Mouse (Mus musculus) stomach, embryonic 16.5 days (tissue): ENCODE measurements around the gene Pmp22. TPM values are rescaled to one million over a fixed set of nuclear protein-coding genes. Genes with fewer than 3 reads are reported as not detected.

Experiments
- ATAC-seq: fragments of 200-750 bp; cut with Nextera tagmentation; 2 replicates; pipeline ENCODE4 v1.8.0; 2017; ENCODE audit warnings: moderate number of reproducible peaks, moderate TSS enrichment; ENCODE audit not compliant: insufficient read depth, low FRiP score
- H3K27ac ChIP-seq: fragments of 300-500 bp; sonication (generic); 2 replicates; pipeline ENCODE4 v1.5.1; 2014; ENCODE audit warnings: low read length
- H3K27me3 ChIP-seq: fragments of 300-500 bp; sonication (generic); 2 replicates; pipeline ENCODE4 v1.6.1; 2014; ENCODE audit warnings: low read length, control low read depth, mixed read lengths; ENCODE audit not compliant: control insufficient read depth, insufficient read depth
- H3K36me3 ChIP-seq: fragments of 300-500 bp; sonication (generic); 2 replicates; pipeline ENCODE4 v1.6.1; 2014; ENCODE audit warnings: low read length; ENCODE audit not compliant: control insufficient read depth, insufficient read depth
- H3K4me1 ChIP-seq: fragments of 300-500 bp; sonication (generic); 2 replicates; pipeline ENCODE4 v1.6.1; 2014; ENCODE audit warnings: low read length, control low read depth, mixed read lengths; ENCODE audit not compliant: control insufficient read depth, insufficient read depth
- H3K4me2 ChIP-seq: fragments of 300-500 bp; sonication (generic); 2 replicates; pipeline ENCODE4 v1.6.1; 2014; ENCODE audit warnings: low read depth, low read length, mixed read lengths
- H3K4me3 ChIP-seq: fragments of 300-500 bp; sonication (generic); replicated peaks from 2 replicates; pipeline ENCODE4 v1.5.1; 2014; ENCODE audit warnings: mild to moderate bottlenecking, low read length
- H3K9ac ChIP-seq: fragments of 300-500 bp; sonication (generic); 2 replicates; pipeline ENCODE4 v1.6.1; 2014; ENCODE audit warnings: low read length
- H3K9me3 ChIP-seq: fragments of 300-500 bp; sonication (generic); replicated peaks from 2 replicates; pipeline ENCODE4 v1.6.1; 2016; ENCODE audit warnings: low read length, control low read depth; ENCODE audit not compliant: control insufficient read depth
- WGBS: fragments of 180-500 bp; shearing (Covaris S2); extraction: QIAGEN DNeasy Blood & Tissue Kit; methylation state at CpG from one replicate; pipeline ENCODE4 v1.1.7; 2014; 5-methylcytosine and 5-hydroxymethylcytosine counted together
- polyA plus RNA-seq: library from polyadenylated mRNA; unstranded; fragments of >200 nt; fragmentation: Nextera tagmentation; extraction: Ambion mirVana; gene quantifications from 2 replicates; pipeline ENCODE4 v1.2.1, GENCODE M21; 2015

Pmp22 gene
- polyA plus RNA-seq, 1 experiment from 2014 or later, result 200 TPM

DNA sequence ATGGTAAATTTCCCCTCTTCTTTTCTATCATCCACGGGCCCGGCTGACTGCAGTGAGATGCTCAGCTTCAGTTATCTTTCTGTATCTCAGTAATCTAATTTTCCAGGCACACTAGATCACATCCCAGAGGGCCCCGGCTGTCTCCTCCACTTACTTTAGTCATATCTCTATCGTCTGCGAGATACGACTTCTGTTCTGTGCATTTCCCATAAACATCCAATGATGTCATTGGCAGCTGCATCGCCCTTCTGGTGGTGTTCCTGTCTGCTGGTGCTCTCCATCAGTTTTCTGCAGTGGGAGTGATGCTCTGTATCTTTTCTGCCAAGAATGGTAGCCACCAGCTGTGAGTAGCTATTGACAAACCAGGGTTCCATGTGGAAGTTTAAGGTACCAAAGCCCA lies 25.5 kb upstream of the Pmp22 start:
- H3K9ac ChIP-seq, result no peak overlapping the region
- H3K27me3 ChIP-seq, result no peaks in the 10 kb centered on the region
- H3K9me3 ChIP-seq, result no peaks in the 10 kb centered on the region
- H3K4me3 ChIP-seq, result no peak overlapping the region
- no peak overlapping the region for H3K27ac ChIP-seq
- WGBS, result 68% methylated on average over 7 of the region's 7 CpGs
- H3K36me3 ChIP-seq, result no peaks in the 10 kb centered on the region
- no peaks in the 10 kb centered on the region for H3K4me1 ChIP-seq
- no peak for ATAC-seq
- no peak overlapping the region for H3K4me2 ChIP-seq

DNA sequence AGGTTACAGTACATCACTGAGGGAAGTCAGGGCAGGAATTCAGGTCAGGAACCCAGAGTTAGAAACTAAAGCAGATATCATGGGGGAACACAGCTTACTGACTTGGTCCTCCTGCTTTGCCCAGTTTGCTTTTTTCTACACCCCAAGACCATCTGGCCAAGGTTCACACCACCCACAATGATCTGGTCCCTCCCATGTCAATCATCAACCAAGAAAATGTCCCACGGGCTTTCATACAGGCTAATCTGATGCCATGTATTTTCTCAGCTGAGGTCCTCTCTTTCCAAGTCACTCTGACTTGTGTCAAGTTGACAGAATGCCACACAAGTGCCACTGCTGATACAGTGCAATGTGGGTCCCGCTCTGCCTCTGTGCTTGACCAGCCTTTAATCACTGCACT lies 24.8 kb upstream of the Pmp22 start:
- 80% methylated on average over 2 of the region's 2 CpGs for WGBS
- no peaks in the 10 kb centered on the region for H3K9me3 ChIP-seq
- H3K36me3 ChIP-seq, result no peaks in the 10 kb centered on the region
- no peak for ATAC-seq
- no peaks in the 10 kb centered on the region for H3K4me1 ChIP-seq
- no peaks in the 10 kb centered on the region for H3K27me3 ChIP-seq
- H3K4me2 ChIP-seq, result no peak overlapping the region
- no peak overlapping the region for H3K4me3 ChIP-seq
- H3K9ac ChIP-seq, result no peak overlapping the region
- H3K27ac ChIP-seq, result no peak overlapping the region

DNA sequence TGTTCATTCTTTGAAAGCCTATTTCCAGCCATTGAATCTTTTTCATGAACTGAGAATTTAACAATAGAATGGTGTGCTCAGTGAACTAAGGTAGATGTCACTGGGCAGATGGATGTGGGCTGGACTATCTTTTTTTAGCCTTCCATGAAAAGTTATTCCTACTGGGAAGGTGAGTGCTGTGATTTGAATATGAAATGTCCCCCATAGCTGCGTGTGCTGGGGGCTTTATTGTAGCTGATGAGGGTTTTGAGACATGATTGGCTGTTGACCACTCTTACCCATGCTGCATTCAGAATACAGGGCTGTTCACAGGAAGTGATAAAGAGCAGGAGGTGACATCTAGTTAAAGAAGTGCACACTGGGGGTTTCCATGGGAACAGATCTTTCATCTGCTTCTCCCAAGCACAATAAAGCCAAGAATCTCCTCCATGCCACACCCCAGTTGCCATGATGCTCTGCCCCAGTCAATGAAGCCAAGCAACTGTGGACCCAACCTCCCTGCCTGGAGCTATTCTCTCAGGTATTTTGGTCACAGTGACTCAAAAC lies 19.5 kb upstream of the Pmp22 start:
- no peaks in the 10 kb centered on the region for H3K4me1 ChIP-seq
- H3K27me3 ChIP-seq, result no peaks in the 10 kb centered on the region
- no peak overlapping the region for H3K4me3 ChIP-seq
- no peak overlapping the region for H3K27ac ChIP-seq
- WGBS, result 69% methylated on average over 1 of the region's 1 CpGs
- no peak overlapping the region for H3K9ac ChIP-seq
- H3K4me2 ChIP-seq, result no peak overlapping the region
- H3K9me3 ChIP-seq, result no peaks in the 10 kb centered on the region
- no peak for ATAC-seq
- H3K36me3 ChIP-seq, result no peaks in the 10 kb centered on the region

DNA sequence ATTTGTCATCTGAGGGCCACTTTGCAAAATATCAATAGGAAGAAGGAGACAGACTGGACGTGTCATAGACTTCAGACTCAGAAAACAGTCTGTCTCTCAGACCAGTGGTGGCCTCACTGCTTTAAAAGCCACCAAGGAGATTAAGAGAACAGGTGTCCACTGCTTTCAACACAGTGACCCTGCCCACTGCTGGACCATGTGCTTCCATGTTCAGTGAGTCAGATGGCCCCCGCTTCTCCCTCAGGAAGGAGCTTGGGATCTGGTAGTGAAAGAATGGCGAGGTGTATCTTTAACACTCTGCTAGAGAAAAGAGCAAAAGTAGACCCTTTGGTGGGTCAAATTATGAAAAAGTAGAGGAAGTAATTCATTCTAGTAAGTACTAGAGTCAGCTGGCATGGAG lies 18.5 kb upstream of the Pmp22 start:
- no peaks in the 10 kb centered on the region for H3K9me3 ChIP-seq
- H3K27me3 ChIP-seq, result no peaks in the 10 kb centered on the region
- 89% methylated on average over 3 of the region's 3 CpGs for WGBS
- no peak overlapping the region for H3K4me3 ChIP-seq
- peaks cover 5% of the 10 kb centered on the region; the same call in 1 of the 2 replicates for H3K4me1 ChIP-seq
- H3K9ac ChIP-seq, result no peak overlapping the region
- no peaks in the 10 kb centered on the region for H3K36me3 ChIP-seq
- H3K4me2 ChIP-seq, result no peak overlapping the region
- H3K27ac ChIP-seq, result no peak overlapping the region
- ATAC-seq, result no peak

DNA sequence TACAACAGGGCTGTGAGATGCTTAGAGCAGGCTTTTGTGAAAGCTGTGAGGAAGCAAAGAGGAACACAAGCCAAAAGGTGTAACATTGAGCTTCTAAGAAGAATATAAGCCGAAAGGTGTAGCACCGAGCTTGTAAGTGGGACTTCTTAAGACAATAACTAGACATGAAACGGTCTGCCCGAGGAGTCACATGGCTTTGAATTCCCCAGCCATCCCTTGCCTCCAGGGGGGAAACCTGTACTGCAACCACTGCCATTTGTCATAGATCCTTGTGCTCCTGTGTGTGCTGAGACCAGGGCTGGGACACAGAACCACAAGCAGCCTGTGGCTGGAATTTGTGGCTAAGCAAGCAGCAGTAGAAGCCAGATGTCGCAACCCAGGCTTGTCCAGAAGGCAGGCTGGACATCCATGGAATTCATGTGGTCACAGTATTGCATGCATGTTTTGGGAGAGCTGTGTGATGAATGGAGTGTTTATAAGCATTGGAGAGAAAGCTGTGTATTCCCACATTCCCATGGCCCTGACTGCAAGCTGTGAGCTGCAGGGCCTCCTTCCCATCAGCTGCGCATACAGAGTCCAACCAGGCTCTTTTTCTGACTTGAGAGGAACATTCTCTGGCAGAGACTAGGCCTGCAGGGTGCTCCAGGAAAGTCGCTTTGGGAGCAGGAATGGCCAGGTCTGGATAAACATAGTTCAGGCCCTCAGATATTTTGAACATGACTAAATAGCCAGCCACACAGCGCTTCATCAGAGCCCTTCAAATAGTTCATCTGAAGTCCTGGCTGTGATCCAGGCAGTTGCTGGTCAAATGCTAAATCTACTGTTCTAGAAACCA lies 13.8 kb upstream of the Pmp22 start:
- 62% methylated on average over 8 of the region's 8 CpGs for WGBS

DNA sequence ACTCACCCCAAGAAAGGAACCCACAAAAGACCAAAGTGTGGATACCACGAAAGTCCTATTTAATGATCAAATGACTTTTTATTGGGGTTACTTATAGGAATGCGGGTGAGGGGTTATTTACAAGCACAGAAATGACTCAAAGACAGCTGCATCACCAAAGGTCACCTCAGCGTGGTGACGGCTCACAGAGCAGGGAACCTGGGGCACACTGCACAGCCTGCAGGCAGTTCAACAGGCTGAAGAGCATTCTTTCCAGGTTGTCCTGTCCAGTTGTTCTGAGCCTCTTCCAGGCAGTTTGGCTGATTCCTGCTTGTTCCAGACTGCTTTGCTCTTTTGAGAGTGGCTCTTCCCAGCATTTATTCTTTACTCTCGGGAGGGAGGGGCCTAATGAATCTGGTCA lies 12.1 kb upstream of the Pmp22 start:
- Histone ChIP-seq H3K4me3 (no peak overlapping the region), H3K9me3 (no peaks in the 10 kb centered on the region), H3K9ac (no peak overlapping the region), H3K36me3 (no peaks in the 10 kb centered on the region), H3K4me1 (peaks cover 9% of the 10 kb centered on the region; the same call in 1 of the 2 replicates), H3K27me3 (no peaks in the 10 kb centered on the region), H3K4me2 (no peak overlapping the region), H3K27ac (no peak overlapping the region)
- WGBS, result 88% methylated on average over 5 of the region's 5 CpGs
- no peak for ATAC-seq

More for the DNA sequence above, 13.8 kb upstream of the Pmp22 start:
- H3K9me3 ChIP-seq, result no peaks in the 10 kb centered on the region
- no peak overlapping the region for H3K4me2 ChIP-seq
- peak; percentile 58; the same call in 1 of the 2 replicates for ATAC-seq
- H3K4me1 ChIP-seq, result peaks cover 9% of the 10 kb centered on the region; the same call in 1 of the 2 replicates
- H3K9ac ChIP-seq, result no peak overlapping the region
- no peak overlapping the region for H3K4me3 ChIP-seq
- H3K27ac ChIP-seq, result peak overlapping the region; percentile 73
- H3K27me3 ChIP-seq, result no peaks in the 10 kb centered on the region
- no peaks in the 10 kb centered on the region for H3K36me3 ChIP-seq

DNA sequence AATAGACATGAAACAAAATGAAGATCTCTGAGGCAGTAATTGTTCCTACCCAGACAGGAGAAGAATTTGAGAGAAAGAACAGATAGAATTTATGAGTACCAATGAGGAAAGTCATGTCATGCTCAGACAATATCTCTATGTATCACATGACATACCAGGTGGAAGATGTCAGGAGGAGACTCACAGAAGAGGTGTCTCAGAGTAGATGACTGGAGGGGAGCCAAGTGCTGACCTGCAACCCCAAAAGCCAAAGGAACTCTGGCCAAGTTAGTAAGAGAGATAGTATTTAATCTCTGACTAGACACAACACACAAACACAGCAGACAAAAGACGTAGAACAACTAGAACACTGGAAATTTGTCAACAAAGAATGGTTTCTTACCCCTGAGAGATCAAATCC lies 11.5 kb upstream of the Pmp22 start:
- Histone ChIP-seq H3K27me3 (no peaks in the 10 kb centered on the region), H3K9ac (no peak overlapping the region), H3K4me2 (no peak overlapping the region), H3K4me1 (peaks cover 9% of the 10 kb centered on the region; the same call in 1 of the 2 replicates), H3K9me3 (no peaks in the 10 kb centered on the region), H3K4me3 (no peak overlapping the region), H3K27ac (no peak overlapping the region), H3K36me3 (no peaks in the 10 kb centered on the region)
- no peak for ATAC-seq
- 37% methylated on average over 1 of the region's 1 CpGs for WGBS

DNA sequence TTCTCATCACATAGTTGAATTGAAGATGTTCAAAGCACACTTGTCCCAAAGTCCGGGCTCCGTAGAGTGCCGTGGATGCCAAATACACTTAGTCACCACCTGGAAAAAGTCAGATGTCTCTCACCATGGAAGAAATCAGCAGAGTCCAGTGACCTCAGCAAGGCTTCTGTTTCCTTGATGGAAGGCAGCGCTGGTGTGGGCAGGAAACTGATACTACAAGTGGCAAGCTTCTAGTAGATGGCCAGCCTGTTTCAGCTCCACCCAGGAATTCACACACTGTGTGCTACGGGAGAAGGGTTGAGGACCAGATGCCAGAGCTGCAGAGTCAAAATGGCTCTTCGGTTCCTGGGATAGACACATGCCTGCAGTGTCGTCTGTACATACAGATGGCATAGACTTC lies 9.0 kb upstream of the Pmp22 start:
- Histone ChIP-seq H3K27me3 (no peaks in the 10 kb centered on the region), H3K9ac (no peak overlapping the region), H3K9me3 (no peaks in the 10 kb centered on the region), H3K36me3 (no peaks in the 10 kb centered on the region), H3K4me3 (no peak overlapping the region), H3K27ac (no peak overlapping the region), H3K4me1 (peaks cover 9% of the 10 kb centered on the region; the same call in 1 of the 2 replicates), H3K4me2 (no peak overlapping the region)
- WGBS, result 75% methylated on average over 7 of the region's 7 CpGs
- no peak for ATAC-seq

DNA sequence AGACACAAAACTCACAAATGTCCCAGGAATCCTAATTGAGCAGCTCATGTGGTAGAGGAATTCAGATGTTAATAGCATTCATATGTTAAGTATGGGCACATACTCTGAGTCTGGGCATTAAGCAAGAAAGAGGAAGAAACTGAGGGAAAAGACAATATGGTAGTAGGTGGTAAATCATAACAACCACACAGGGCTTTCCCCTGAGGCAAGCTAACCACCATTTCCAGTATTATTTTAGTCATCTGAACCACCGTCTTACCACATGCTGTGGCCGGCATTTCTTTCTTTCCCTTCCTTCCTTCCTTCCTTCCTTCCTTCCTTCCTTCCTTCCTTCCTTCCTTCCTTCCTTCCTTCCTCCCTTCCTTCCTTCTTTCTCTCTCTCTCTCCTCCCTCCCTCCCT lies 6.5 kb upstream of the Pmp22 start:
- no peak for ATAC-seq
- WGBS, result 84% methylated on average over 2 of the region's 2 CpGs
- Histone ChIP-seq H3K9me3 (no peaks in the 10 kb centered on the region), H3K4me2 (no peak overlapping the region), H3K4me3 (no peak overlapping the region), H3K27me3 (no peaks in the 10 kb centered on the region), H3K27ac (no peak overlapping the region), H3K9ac (no peak overlapping the region), H3K4me1 (no peaks in the 10 kb centered on the region), H3K36me3 (no peaks in the 10 kb centered on the region)
